7 mouse cellular contexts compared by ENCODE assay signal in the genomic region with DNA sequence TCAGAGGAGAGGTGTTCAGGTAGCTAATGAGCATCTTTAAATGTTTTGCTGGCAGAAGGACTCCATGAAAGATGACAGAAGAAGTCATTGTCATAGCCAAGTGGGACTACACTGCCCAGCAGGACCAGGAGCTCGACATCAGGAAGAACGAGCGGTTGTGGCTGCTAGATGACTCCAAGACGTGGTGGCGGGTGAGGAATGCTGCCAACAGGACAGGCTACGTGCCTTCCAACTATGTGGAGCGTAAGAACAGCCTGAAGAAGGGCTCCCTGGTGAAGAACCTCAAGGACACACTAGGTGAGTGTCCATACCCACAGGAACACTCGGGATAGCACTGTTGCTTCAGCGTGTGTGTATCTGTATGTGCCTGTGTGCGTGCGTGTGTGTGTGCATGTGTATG.
ATAC-seq lines count a peak whose summit lies in the region.
"Not testable (repeated sequence)": the region's sequence is repeated elsewhere in the genome, so short reads cannot be mapped to it uniquely, and the experiment has no call there.

No protein-coding gene starts in this region.

- H3K27me3 ChIP-seq in heart, embryonic 12.5 days (replicated peaks); heart, embryonic 15.5 days; hindbrain, embryonic 16.5 days (replicated peaks; ENCODE audit: control insufficient read depth, insufficient read depth, low read length); liver, embryonic 12.5 days (replicated peaks); liver, embryonic 15.5 days: not testable (repeated sequence)

- H3K4me3 ChIP-seq in heart, embryonic 12.5 days; heart, embryonic 15.5 days; hindbrain, embryonic 16.5 days (ENCODE audit: low read length); liver, embryonic 12.5 days; liver, embryonic 15.5 days (replicated peaks): not testable (repeated sequence)

- H3K36me3 ChIP-seq in heart, embryonic 12.5 days; heart, embryonic 15.5 days; hindbrain, embryonic 16.5 days (ENCODE audit: control insufficient read depth, insufficient read depth, low read length); liver, embryonic 12.5 days; liver, embryonic 15.5 days (replicated peaks): not testable (repeated sequence)

- H3K9me3 ChIP-seq in heart, embryonic 12.5 days (replicated peaks); heart, embryonic 15.5 days (replicated peaks); hindbrain, embryonic 16.5 days (ENCODE audit: control insufficient read depth, low read length); liver, embryonic 12.5 days (replicated peaks); liver, embryonic 15.5 days (replicated peaks): not testable (repeated sequence)

- peak overlapping the region; percentile 33; the same call in 1 of the 2 replicates for H3K27ac ChIP-seq in heart, embryonic 12.5 days (ENCODE audit: poor library complexity, severe bottlenecking)
- peak overlapping the region; percentile 76; the same call in 1 of the 2 replicates for H3K27ac ChIP-seq in heart, embryonic 15.5 days
- not testable (repeated sequence) for H3K27ac ChIP-seq in hindbrain, embryonic 16.5 days (ENCODE audit: low read depth, low read length)
- H3K27ac ChIP-seq in liver, embryonic 12.5 days = peak overlapping the region; percentile 75
- H3K27ac ChIP-seq in liver, embryonic 15.5 days (replicated peaks) = peak overlapping the region; percentile 67; the same call in 1 of the 2 replicates

- not testable (repeated sequence) for H3K4me2 ChIP-seq in heart, embryonic 12.5 days; heart, embryonic 15.5 days; hindbrain, embryonic 16.5 days (ENCODE audit: low read length)
- peak overlapping the region; percentile 31 for H3K4me2 ChIP-seq in liver, embryonic 12.5 days
- H3K4me2 ChIP-seq in liver, embryonic 15.5 days = 0 out of 2 replicates have a peak overlapping the region, but pooled peaks have one; percentile 15

- H3K9ac ChIP-seq in heart, embryonic 12.5 days; heart, embryonic 15.5 days; hindbrain, embryonic 16.5 days (ENCODE audit: low read depth, low read length); liver, embryonic 15.5 days: not testable (repeated sequence)
- H3K9ac ChIP-seq in liver, embryonic 12.5 days = peak overlapping the region; percentile 18; the same call in 1 of the 2 replicates

- 0 out of 2 replicates have a peak, but pooled peaks have one; percentile 19 for ATAC-seq in erythroblast, adult 5-6 weeks (replicated peaks; ENCODE audit: low FRiP score, poor library complexity, severe bottlenecking)
- not testable (repeated sequence) for ATAC-seq in heart, embryonic 12.5 days (ENCODE audit: insufficient number of reproducible peaks, low FRiP score); heart, embryonic 15.5 days (replicated peaks; ENCODE audit: insufficient number of reproducible peaks, insufficient read depth, low FRiP score, low read depth); liver, embryonic 12.5 days; liver, embryonic 15.5 days (ENCODE audit: insufficient read depth)
- peak; percentile 21; the same call in 1 of the 2 replicates for ATAC-seq in hindbrain, embryonic 16.5 days
- ATAC-seq in megakaryocyte-erythroid progenitor cell, adult 5-6 weeks (replicated peaks; ENCODE audit: low FRiP score, low TSS enrichment, poor library complexity, severe bottlenecking) = peak; percentile 14; the same call in 1 of the 2 replicates

- peaks cover 63% of the 10 kb centered on the region for H3K4me1 ChIP-seq in heart, embryonic 12.5 days (replicated peaks)
- peaks cover 62% of the 10 kb centered on the region for H3K4me1 ChIP-seq in heart, embryonic 15.5 days (replicated peaks)
- not testable (repeated sequence) for H3K4me1 ChIP-seq in hindbrain, embryonic 16.5 days (ENCODE audit: control insufficient read depth, insufficient read depth, low read depth, low read length)
- H3K4me1 ChIP-seq in liver, embryonic 12.5 days = peaks cover 81% of the 10 kb centered on the region
- peaks cover 53% of the 10 kb centered on the region for H3K4me1 ChIP-seq in liver, embryonic 15.5 days (replicated peaks)

- 79% methylated on average over 11 of the region's 11 CpGs for WGBS in heart, embryonic 12.5 days
- 66% methylated on average over 11 of the region's 11 CpGs for WGBS in heart, embryonic 15.5 days
- 83% methylated on average over 11 of the region's 11 CpGs for WGBS in hindbrain, embryonic 16.5 days
- 79% methylated on average over 11 of the region's 11 CpGs for WGBS in liver, embryonic 12.5 days (ENCODE audit: insufficient replicate concordance)
- WGBS in liver, embryonic 15.5 days (ENCODE audit: insufficient replicate concordance) = 77% methylated on average over 11 of the region's 11 CpGs
